Mouse (Mus musculus) ES-E14 (cell line): ENCODE measurements around the gene Rab3gap1. TPM values are rescaled to one million over a fixed set of nuclear protein-coding genes. Genes with fewer than 3 reads are reported as not detected.

Source experiments
- DNase-seq: peaks from one replicate; pipeline ENCODE4 v3.0.0-alpha.2; 2013; ENCODE audit warnings: low read depth, low spot score
- H3K27ac ChIP-seq: 2 replicates; pipeline ENCODE4 v1.5.1; 2012; ENCODE audit warnings: low read depth, mild to moderate bottlenecking, low read length, moderate library complexity, mixed read lengths; ENCODE audit not compliant: poor library complexity, insufficient read depth, severe bottlenecking
- H3K36me3 ChIP-seq: 2 replicates; pipeline ENCODE4 v1.6.1; 2012; ENCODE audit warnings: mild to moderate bottlenecking, low read length, moderate library complexity, mixed read lengths; ENCODE audit not compliant: control insufficient read depth, poor library complexity, insufficient read depth, severe bottlenecking
- H3K4me1 ChIP-seq, 2 experiments: fragments of 150-350 bp in 1 of 2; sonication (generic) in 1 of 2; 2 replicates each; pipeline ENCODE4 v1.6.1; 2012; ENCODE audit warnings: low read length in 2 of 2, mild to moderate bottlenecking in 1 of 2, mixed read lengths in 1 of 2; ENCODE audit not compliant: control insufficient read depth in 2 of 2, insufficient read depth in 2 of 2, poor library complexity in 1 of 2
- H3K4me3 ChIP-seq, 2 experiments: fragments of 150-350 bp in 1 of 2; sonication (generic) in 1 of 2; 2 replicates each; pipeline ENCODE4 v1.5.1; 2012; ENCODE audit warnings: low read length in 2 of 2, low read depth in 1 of 2, mild to moderate bottlenecking in 1 of 2, mixed read lengths in 1 of 2; ENCODE audit not compliant: insufficient read depth in 1 of 2, poor library complexity in 1 of 2, severe bottlenecking in 1 of 2
- H3K9ac ChIP-seq: 2 replicates; pipeline ENCODE4 v1.6.1; 2012; ENCODE audit warnings: low read depth, mild to moderate bottlenecking, low read length, mixed read lengths; ENCODE audit not compliant: poor library complexity, insufficient read depth, severe bottlenecking
- H3K9me3 ChIP-seq: fragments of 150-350 bp; sonication (generic); 2 replicates; pipeline ENCODE4 v1.6.1; 2012; ENCODE audit warnings: low read depth, mild to moderate bottlenecking, low read length; ENCODE audit not compliant: control insufficient read depth, insufficient read depth
- CHD2 ChIP-seq: IDR thresholded peaks from 2 replicates; pipeline ENCODE4 v1.6.1; 2014; ENCODE audit warnings: mild to moderate bottlenecking, low read depth, low read length, inconsistent platforms
- HCFC1 ChIP-seq: IDR thresholded peaks from 2 replicates; pipeline ENCODE4 v1.6.1; 2012; ENCODE audit warnings: low read length, inconsistent platforms, borderline replicate concordance; ENCODE audit not compliant: insufficient read depth
- MAFK ChIP-seq: IDR thresholded peaks from 2 replicates; pipeline ENCODE4 v1.6.1; 2014; ENCODE audit warnings: mild to moderate bottlenecking, low read depth, low read length, inconsistent platforms; ENCODE audit not compliant: insufficient read depth
- ZC3H11A ChIP-seq: IDR thresholded peaks from 2 replicates; pipeline ENCODE4 v1.6.1; 2012; ENCODE audit warnings: low read depth, mild to moderate bottlenecking, inconsistent platforms, low read length, borderline replicate concordance
- ZNF384 ChIP-seq: IDR thresholded peaks from 2 replicates; pipeline ENCODE4 v1.6.1; 2012; ENCODE audit warnings: low read depth, low read length, inconsistent platforms
- in situ Hi-C, 2 experiments: fragments of 600-800 bp; cut with MboI; formaldehyde crosslinking; loops; one replicate each; pipeline ENCODE4 v1.15.1; 2025; ENCODE audit warnings: low sequenced_read_pairs in 2 of 2, inconsistent platforms in 1 of 2; ENCODE audit not compliant: unreplicated experiment in 2 of 2
- total RNA-seq: library from RNA; depleted of rRNA; stranded (reverse); fragments of 300-350 nt; gene quantifications from 2 replicates; pipeline ENCODE4 v1.2.3, GENCODE M21; 2012

Gene Rab3gap1
- total RNA-seq, 1 experiment: 24.6 TPM

GRCm38 (mm10) chr1:127934322-127934721 lies 65.7 kb downstream of the Rab3gap1 start:
- TF ChIP-seq MAFK (no peak), ZC3H11A (no peak), ZNF384 (no peak)
- H3K9ac ChIP-seq: no peak overlapping the region
- peaks cover 14% of the 10 kb centered on the region for H3K36me3 ChIP-seq
- no peak overlapping the region for H3K4me3 ChIP-seq
- H3K9me3 ChIP-seq: no peaks in the 10 kb centered on the region
- H3K4me1 ChIP-seq: no peaks in the 10 kb centered on the region
- no peak for DNase-seq
- in situ Hi-C loops: no loop called here
- no peak overlapping the region for H3K27ac ChIP-seq

- no peak overlapping the region for H3K9ac ChIP-seq
- TF ChIP-seq ZNF384 (no peak), HCFC1 (no peak), MAFK (no peak), CHD2 (no peak), ZC3H11A (no peak)
- in situ Hi-C loops: no loop called here
- no peaks in the 10 kb centered on the region for H3K4me1 ChIP-seq
- H3K27ac ChIP-seq: no peak overlapping the region
- H3K4me3 ChIP-seq: no peak overlapping the region
- DNase-seq: no peak
- no peaks in the 10 kb centered on the region for H3K9me3 ChIP-seq
- peaks cover 18% of the 10 kb centered on the region for H3K36me3 ChIP-seq
These were observed 68.7 kb downstream of the Rab3gap1 start for GRCm38 (mm10) chr1:127937277-127937676.

DNA sequence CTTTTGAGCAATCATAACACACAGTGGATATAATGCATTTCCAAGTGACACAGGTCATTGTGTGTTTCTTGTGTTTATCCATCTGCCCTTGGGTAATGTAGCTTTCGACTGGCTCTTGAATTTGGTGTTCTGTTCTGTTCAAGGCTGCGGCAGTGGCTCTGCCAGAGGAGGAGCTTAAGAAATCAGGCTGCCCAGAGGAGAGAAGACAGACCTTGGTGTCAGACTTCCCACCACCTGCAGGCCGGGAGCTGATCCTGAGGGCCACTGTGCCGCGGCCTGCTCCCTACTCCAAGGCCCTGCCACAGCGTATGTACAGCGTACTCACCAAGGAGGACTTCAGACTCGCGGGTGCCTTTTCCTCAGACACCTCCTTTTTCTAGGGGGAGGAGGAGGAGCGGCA lies 73.7 kb downstream of the Rab3gap1 start:
- H3K27ac ChIP-seq: no peak overlapping the region
- TF ChIP-seq CHD2 (no peak), ZC3H11A (no peak), MAFK (no peak), HCFC1 (no peak), ZNF384 (no peak)
- H3K36me3 ChIP-seq: peaks cover 26% of the 10 kb centered on the region
- in situ Hi-C loops: no loop called here
- H3K4me1 ChIP-seq: no peaks in the 10 kb centered on the region
- H3K4me3 ChIP-seq: no peak overlapping the region
- no peak for DNase-seq
- no peak overlapping the region for H3K9ac ChIP-seq
- no peaks in the 10 kb centered on the region for H3K9me3 ChIP-seq

DNA sequence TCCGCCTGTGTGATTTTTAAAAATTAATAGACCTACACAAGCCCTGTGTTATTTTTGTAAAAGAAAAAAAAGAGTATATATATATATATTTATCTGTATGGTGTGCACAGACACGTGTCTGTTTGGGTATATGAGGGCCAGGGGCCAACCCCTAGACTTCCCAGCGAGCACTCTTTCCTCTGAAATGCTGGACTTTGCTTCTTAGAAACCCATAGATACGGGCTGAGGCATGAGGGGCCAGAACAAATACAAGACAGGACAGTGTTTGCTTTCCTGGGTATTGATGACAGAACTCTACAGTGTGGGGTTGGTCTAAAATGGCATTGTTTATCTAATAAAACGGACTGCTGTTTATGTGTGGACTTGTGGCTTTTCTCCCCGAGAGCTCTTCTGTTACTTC lies 74.9 kb downstream of the Rab3gap1 start:
- no peak for DNase-seq
- Histone ChIP-seq H3K27ac (no peak overlapping the region), H3K4me3 (no peak overlapping the region), H3K36me3 (peaks cover 20% of the 10 kb centered on the region), H3K4me1 (no peaks in the 10 kb centered on the region), H3K9me3 (no peaks in the 10 kb centered on the region), H3K9ac (no peak overlapping the region)
- in situ Hi-C loops: no loop called here
- no peak for TF ChIP-seq MAFK
- no peak for TF ChIP-seq HCFC1
- no peak for TF ChIP-seq CHD2

GRCm38 (mm10) chr1:127945696-127946575 lies 77.4 kb downstream of the Rab3gap1 start:
- no peaks in the 10 kb centered on the region for H3K4me1 ChIP-seq
- peaks cover 10% of the 10 kb centered on the region; the same call in 1 of the 2 replicates for H3K36me3 ChIP-seq
- H3K27ac ChIP-seq: no peak overlapping the region
- in situ Hi-C loops: no loop called here
- no peak for DNase-seq
- TF ChIP-seq ZC3H11A (no peak), HCFC1 (no peak), MAFK (no peak), ZNF384 (no peak), CHD2 (no peak)
- H3K9me3 ChIP-seq: no peaks in the 10 kb centered on the region
- no peak overlapping the region for H3K9ac ChIP-seq
- no peak overlapping the region for H3K4me3 ChIP-seq
